Mouse (Mus musculus) heart, postnatal 0 days (tissue): ENCODE results near the gene Asb4. TPM values are rescaled to one million over a fixed set of nuclear protein-coding genes. Genes with fewer than 3 reads are reported as not detected.

ENCODE experiments used
- ATAC-seq: fragments of 200-750 bp; cut with Nextera tagmentation; 2 replicates; pipeline ENCODE4 v1.8.0; 2017; ENCODE audit warnings: low read depth, moderate number of reproducible peaks, moderate library complexity; ENCODE audit not compliant: insufficient read depth
- DNase-seq: peaks from one replicate; pipeline ENCODE4 v3.0.0-alpha.2; 2016; ENCODE audit warnings: low spot score
- H3K27ac ChIP-seq: fragments of 300-500 bp; sonication (generic); 2 replicates; pipeline ENCODE4 v1.5.1; 2014; ENCODE audit warnings: low read depth, mild to moderate bottlenecking
- H3K27me3 ChIP-seq: fragments of 300-500 bp; sonication (generic); 2 replicates; pipeline ENCODE4 v1.6.1; 2014; ENCODE audit warnings: low read length, mixed read lengths; ENCODE audit not compliant: control insufficient read depth, insufficient read depth
- H3K36me3 ChIP-seq: fragments of 300-500 bp; sonication (generic); replicated peaks from 2 replicates; pipeline ENCODE4 v1.6.1; 2014; ENCODE audit warnings: low read length, mixed read lengths; ENCODE audit not compliant: control insufficient read depth, insufficient read depth
- H3K4me1 ChIP-seq: fragments of 300-500 bp; sonication (generic); 2 replicates; pipeline ENCODE4 v1.6.1; 2014; ENCODE audit warnings: antibody characterized with exemption; ENCODE audit not compliant: control insufficient read depth, insufficient read depth
- H3K4me2 ChIP-seq: fragments of 300-500 bp; sonication (generic); 2 replicates; pipeline ENCODE4 v1.6.1; 2014; ENCODE audit warnings: low read depth, mild to moderate bottlenecking, low read length, moderate library complexity
- H3K4me3 ChIP-seq: fragments of 300-500 bp; sonication (generic); 2 replicates; pipeline ENCODE4 v1.5.1; 2014; ENCODE audit warnings: low read depth, low read length
- H3K9ac ChIP-seq: fragments of 300-500 bp; sonication (generic); replicated peaks from 2 replicates; pipeline ENCODE4 v1.6.1; 2014; ENCODE audit warnings: low read depth, low read length, mixed read lengths
- H3K9me3 ChIP-seq: fragments of 300-500 bp; sonication (generic); replicated peaks from 2 replicates; pipeline ENCODE4 v1.6.1; 2016; ENCODE audit warnings: low read length; ENCODE audit not compliant: control insufficient read depth
- CTCF ChIP-seq: IDR thresholded peaks from 2 replicates; pipeline ENCODE4 v1.5.1; 2016; ENCODE audit warnings: antibody characterized with exemption, control low read depth, low read depth
- EP300 ChIP-seq: IDR thresholded peaks from 2 replicates; pipeline ENCODE4 v1.6.1; 2016; ENCODE audit warnings: antibody characterized with exemption, low read depth
- WGBS: fragments of 180-500 bp; shearing (Covaris S2); extraction: QIAGEN DNeasy Blood & Tissue Kit; methylation state at CpG from one replicate; pipeline ENCODE4 v1.1.7; 2014; 5-methylcytosine and 5-hydroxymethylcytosine counted together
- polyA plus RNA-seq: library from polyadenylated mRNA; unstranded; fragments of >200 nt; fragmentation: Nextera tagmentation; extraction: Ambion mirVana; gene quantifications from 2 replicates; pipeline ENCODE4 v1.2.1, GENCODE M21; 2015
- total RNA-seq: library from RNA; depleted of rRNA; stranded (reverse); fragments of >200 nt; gene quantifications from 2 replicates; pipeline ENCODE4 v1.2.3, GENCODE M21; 2014; ENCODE audit warnings: low replicate concordance

The Asb4 gene
- total and polyA plus RNA-seq, 2 experiments from 2014 or later = 6.5 to 10.6 TPM

- 84% methylated on average over 4 of the region's 4 CpGs for WGBS
- Histone ChIP-seq H3K27ac (no peak overlapping the region), H3K4me1 (peaks cover 8% of the 10 kb centered on the region; the same call in 1 of the 2 replicates), H3K9me3 (no peaks in the 10 kb centered on the region), H3K36me3 (no peaks in the 10 kb centered on the region), H3K9ac (no peak overlapping the region), H3K4me3 (no peak overlapping the region), H3K4me2 (no peak overlapping the region), H3K27me3 (no peaks in the 10 kb centered on the region)
- no peak for TF ChIP-seq CTCF
- no peak for TF ChIP-seq EP300
- no peak for DNase-seq
- no peak for ATAC-seq
Observed at GRCm38 (mm10) chr6:5409676-5410075, 26.5 kb downstream of the Asb4 start.

GRCm38 (mm10) chr6:5410697-5411391 lies 27.7 kb downstream of the Asb4 start:
- no peak overlapping the region for H3K4me2 ChIP-seq
- no peaks in the 10 kb centered on the region for H3K27me3 ChIP-seq
- H3K9ac ChIP-seq = no peak overlapping the region
- 36% methylated on average over 6 of the region's 6 CpGs for WGBS
- H3K9me3 ChIP-seq = no peaks in the 10 kb centered on the region
- ATAC-seq = peak; percentile 82
- TF ChIP-seq EP300 (no peak), CTCF (peak; percentile 98)
- DNase-seq = peak; percentile 82
- no peaks in the 10 kb centered on the region for H3K36me3 ChIP-seq
- no peak overlapping the region for H3K4me3 ChIP-seq
- no peak overlapping the region for H3K27ac ChIP-seq
- H3K4me1 ChIP-seq = peaks cover 8% of the 10 kb centered on the region; the same call in 1 of the 2 replicates

GRCm38 (mm10) chr6:5413282-5413681 lies 30.1 kb downstream of the Asb4 start:
- Histone ChIP-seq H3K9ac (no peak overlapping the region), H3K4me2 (peak overlapping the region; percentile 15; the same call in 1 of the 2 replicates), H3K9me3 (no peaks in the 10 kb centered on the region), H3K36me3 (no peaks in the 10 kb centered on the region), H3K4me1 (peaks cover 8% of the 10 kb centered on the region; the same call in 1 of the 2 replicates), H3K27me3 (no peaks in the 10 kb centered on the region), H3K4me3 (no peak overlapping the region), H3K27ac (no peak overlapping the region)
- WGBS = 18% methylated on average over 8 of the region's 8 CpGs
- ATAC-seq = peak; percentile 69
- TF ChIP-seq EP300 (no peak), CTCF (no peak)
- peak; percentile 48 for DNase-seq

GRCm38 (mm10) chr6:5421442-5421841 lies 38.3 kb downstream of the Asb4 start:
- Histone ChIP-seq H3K27ac (no peak overlapping the region), H3K9me3 (no peaks in the 10 kb centered on the region), H3K4me2 (no peak overlapping the region), H3K4me3 (no peak overlapping the region), H3K4me1 (no peaks in the 10 kb centered on the region), H3K9ac (no peak overlapping the region), H3K36me3 (peaks cover 9% of the 10 kb centered on the region), H3K27me3 (no peaks in the 10 kb centered on the region)
- 89% methylated on average over 2 of the region's 2 CpGs for WGBS
- TF ChIP-seq EP300 = no peak
- no peak for TF ChIP-seq CTCF
- no peak for ATAC-seq
- DNase-seq = no peak

DNA sequence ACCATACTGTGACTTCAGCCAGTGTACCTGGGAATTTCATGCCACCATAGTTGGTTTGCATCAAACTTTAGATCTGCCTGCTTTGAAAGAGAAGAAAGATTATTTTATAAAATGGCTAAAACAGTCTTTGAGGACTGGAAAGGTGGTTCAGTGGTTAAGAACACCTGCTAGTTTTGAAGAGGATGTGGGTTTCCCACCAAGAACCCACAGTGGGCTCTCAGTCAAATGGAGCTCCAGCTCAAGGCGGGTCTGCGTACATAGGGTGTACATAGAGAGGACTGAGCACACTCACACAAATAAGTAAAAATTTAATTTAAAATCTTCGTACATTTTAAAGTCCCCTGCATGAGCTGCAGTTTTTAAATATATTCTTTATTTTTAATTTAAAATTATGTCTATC lies 39.2 kb downstream of the Asb4 start:
- DNase-seq = no peak
- no peak overlapping the region for H3K27ac ChIP-seq
- no peak overlapping the region for H3K4me3 ChIP-seq
- peaks cover 9% of the 10 kb centered on the region for H3K36me3 ChIP-seq
- WGBS = 92% methylated on average over 3 of the region's 3 CpGs
- no peaks in the 10 kb centered on the region for H3K9me3 ChIP-seq
- H3K4me2 ChIP-seq = no peak overlapping the region
- no peak overlapping the region for H3K9ac ChIP-seq
- no peak for ATAC-seq
- H3K4me1 ChIP-seq = no peaks in the 10 kb centered on the region
- no peaks in the 10 kb centered on the region for H3K27me3 ChIP-seq
- TF ChIP-seq EP300 (no peak), CTCF (no peak)

DNA sequence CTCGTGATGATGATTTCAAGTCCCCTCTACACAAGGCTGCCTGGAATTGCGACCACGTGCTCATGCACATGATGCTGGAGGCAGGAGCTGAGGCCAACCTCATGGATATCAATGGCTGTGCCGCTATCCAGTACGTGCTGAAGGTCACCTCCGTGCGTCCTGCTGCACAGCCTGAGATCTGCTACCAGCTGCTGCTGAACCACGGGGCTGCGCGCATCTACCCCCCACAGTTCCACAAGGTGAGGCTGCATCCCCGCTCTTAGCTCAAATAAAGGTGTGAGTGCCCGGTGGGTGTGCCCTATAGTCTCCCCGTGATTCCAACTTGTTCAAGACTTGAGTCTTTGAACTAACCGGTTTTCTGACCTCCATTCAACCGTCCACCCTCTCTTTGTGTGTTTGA lies 40.4 kb downstream of the Asb4 start:
- Histone ChIP-seq H3K9me3 (no peaks in the 10 kb centered on the region), H3K4me3 (no peak overlapping the region), H3K36me3 (peaks cover 9% of the 10 kb centered on the region), H3K9ac (no peak overlapping the region), H3K27ac (no peak overlapping the region), H3K4me2 (no peak overlapping the region), H3K4me1 (no peaks in the 10 kb centered on the region), H3K27me3 (no peaks in the 10 kb centered on the region)
- TF ChIP-seq CTCF (no peak), EP300 (no peak)
- DNase-seq (no peak), ATAC-seq (no peak)
- 91% methylated on average over 15 of the region's 15 CpGs for WGBS
